Mouse (Mus musculus): Measurements from ENCODE around the gene Gpr162. TPM values are rescaled to one million over a fixed set of nuclear protein-coding genes. Genes with fewer than 3 reads are reported as not detected.

The Gpr162 gene
- polyA plus RNA-seq, 1 experiment = 52.6 TPM

DNA sequence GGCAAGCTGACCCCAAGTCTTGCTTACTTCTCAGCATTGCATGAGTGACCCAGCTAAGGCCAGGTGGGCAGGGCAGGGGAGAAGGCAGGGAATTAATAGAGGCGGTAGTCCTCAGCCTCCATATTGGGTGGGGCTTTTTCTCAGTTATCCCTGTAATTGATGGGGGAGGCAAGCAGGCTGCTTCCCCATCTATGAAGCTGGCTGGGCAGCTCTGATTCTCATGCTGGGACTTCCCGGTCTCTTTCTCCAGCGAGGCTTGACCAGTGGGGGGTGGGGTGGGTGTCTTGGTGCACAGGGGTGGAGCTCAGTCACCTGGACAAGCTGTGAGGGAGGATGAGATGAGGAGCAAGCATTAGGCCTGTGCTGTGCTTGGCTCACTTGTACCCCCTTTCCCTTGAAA lies 2.0 kb downstream of the Gpr162 start:
- Histone ChIP-seq H3K4me3 (ENCODE audit: insufficient read depth, low read length) (peak overlapping the region; percentile 92; the same call in 1 of the 2 replicates), H3K27ac (ENCODE audit: insufficient read depth, low read depth, low read length) (peak overlapping the region; percentile 21; the same call in 1 of the 2 replicates), H3K4me1 (ENCODE audit: control insufficient read depth, insufficient read depth, low read length) (peaks cover 22% of the 10 kb centered on the region)
- TF ChIP-seq POLR2A (IDR thresholded peaks at IDR 0.05; ENCODE audit: borderline replicate concordance, low read depth, low read length) (no peak), CTCF (IDR thresholded peaks at IDR 0.05; ENCODE audit: low read depth, low read length) (no peak)

DNA sequence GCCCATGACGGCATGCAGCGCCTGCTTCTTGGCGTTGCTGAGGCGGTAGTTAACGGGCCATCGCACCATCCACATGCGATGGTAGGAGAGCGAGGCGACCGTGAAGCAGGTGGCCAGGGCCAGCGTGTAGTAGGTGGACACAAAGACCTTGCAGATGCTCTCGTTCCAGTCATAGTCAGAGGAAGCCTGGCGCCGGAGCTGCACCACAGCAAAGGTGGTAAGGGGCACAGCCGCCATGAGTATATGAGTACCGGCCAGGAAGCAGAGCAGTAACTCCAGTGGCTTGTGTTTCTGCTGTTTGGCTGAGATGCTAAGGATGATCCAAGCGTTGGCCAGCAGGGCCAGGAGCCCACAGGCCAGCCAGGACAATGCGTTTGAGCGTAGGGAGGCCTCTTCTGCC lies 2.5 kb downstream of the Gpr162 start:
- no peak overlapping the region for H3K27ac ChIP-seq (ENCODE audit: insufficient read depth, low read depth, low read length)
- H3K4me1 ChIP-seq (ENCODE audit: control insufficient read depth, insufficient read depth, low read length) = peaks cover 27% of the 10 kb centered on the region
- no peak for TF ChIP-seq CTCF (IDR thresholded peaks at IDR 0.05; ENCODE audit: low read depth, low read length)
- TF ChIP-seq POLR2A (IDR thresholded peaks at IDR 0.05; ENCODE audit: borderline replicate concordance, low read depth, low read length) = no peak
- no peak overlapping the region for H3K4me3 ChIP-seq (ENCODE audit: insufficient read depth, low read length)

DNA sequence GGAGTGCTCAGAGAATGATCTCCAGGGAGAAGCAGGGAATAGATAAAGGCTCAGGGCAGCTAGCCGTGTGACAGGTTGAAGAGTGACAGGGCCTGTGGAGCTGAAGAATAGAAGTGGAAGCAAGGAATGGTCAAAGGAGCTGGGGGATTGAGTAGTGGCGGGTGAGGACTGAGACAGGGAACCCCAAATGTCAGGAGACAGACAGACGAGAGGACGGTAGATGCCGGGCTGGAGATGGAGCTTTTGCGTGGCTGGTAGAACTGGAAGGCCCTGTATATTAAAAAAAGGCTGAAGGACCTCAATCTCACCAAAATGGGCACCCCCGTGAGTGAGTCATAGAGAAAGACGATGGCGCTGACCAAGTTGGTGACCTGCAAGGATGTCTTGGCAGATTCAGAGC lies 3.3 kb downstream of the Gpr162 start:
- TF ChIP-seq CTCF (IDR thresholded peaks at IDR 0.05; ENCODE audit: low read depth, low read length) (no peak), POLR2A (IDR thresholded peaks at IDR 0.05; ENCODE audit: borderline replicate concordance, low read depth, low read length) (no peak)
- H3K4me1 ChIP-seq (ENCODE audit: control insufficient read depth, insufficient read depth, low read length) = peaks cover 29% of the 10 kb centered on the region
- H3K4me3 ChIP-seq (ENCODE audit: insufficient read depth, low read length) = no peak overlapping the region
- H3K27ac ChIP-seq (ENCODE audit: insufficient read depth, low read depth, low read length) = no peak overlapping the region

DNA sequence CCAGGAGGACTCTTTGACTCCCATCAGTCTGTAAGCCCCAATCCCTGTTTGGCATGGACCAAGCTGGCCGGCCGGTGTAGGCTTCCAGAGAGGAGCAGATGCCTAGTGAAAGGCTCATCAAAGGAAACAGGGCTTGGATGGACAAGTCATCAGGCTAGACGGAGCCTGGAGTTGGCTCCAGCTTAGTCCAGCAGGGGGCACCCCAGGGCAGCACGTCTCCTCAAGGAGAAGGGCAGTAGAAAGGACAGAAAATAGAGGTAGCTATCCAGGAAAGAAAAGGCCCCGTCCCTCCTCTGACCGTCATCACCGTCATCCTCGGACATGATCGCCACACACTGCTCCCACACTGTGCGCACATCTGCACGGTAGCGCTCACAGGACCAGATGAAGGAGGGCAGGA lies 4.1 kb downstream of the Gpr162 start:
- H3K4me1 ChIP-seq (ENCODE audit: control insufficient read depth, insufficient read depth, low read length) = peaks cover 26% of the 10 kb centered on the region
- no peak for TF ChIP-seq POLR2A (IDR thresholded peaks at IDR 0.05; ENCODE audit: borderline replicate concordance, low read depth, low read length)
- peak; percentile 88 for TF ChIP-seq CTCF (IDR thresholded peaks at IDR 0.05; ENCODE audit: low read depth, low read length)
- no peak overlapping the region for H3K4me3 ChIP-seq (ENCODE audit: insufficient read depth, low read length)
- no peak overlapping the region for H3K27ac ChIP-seq (ENCODE audit: insufficient read depth, low read depth, low read length)

DNA sequence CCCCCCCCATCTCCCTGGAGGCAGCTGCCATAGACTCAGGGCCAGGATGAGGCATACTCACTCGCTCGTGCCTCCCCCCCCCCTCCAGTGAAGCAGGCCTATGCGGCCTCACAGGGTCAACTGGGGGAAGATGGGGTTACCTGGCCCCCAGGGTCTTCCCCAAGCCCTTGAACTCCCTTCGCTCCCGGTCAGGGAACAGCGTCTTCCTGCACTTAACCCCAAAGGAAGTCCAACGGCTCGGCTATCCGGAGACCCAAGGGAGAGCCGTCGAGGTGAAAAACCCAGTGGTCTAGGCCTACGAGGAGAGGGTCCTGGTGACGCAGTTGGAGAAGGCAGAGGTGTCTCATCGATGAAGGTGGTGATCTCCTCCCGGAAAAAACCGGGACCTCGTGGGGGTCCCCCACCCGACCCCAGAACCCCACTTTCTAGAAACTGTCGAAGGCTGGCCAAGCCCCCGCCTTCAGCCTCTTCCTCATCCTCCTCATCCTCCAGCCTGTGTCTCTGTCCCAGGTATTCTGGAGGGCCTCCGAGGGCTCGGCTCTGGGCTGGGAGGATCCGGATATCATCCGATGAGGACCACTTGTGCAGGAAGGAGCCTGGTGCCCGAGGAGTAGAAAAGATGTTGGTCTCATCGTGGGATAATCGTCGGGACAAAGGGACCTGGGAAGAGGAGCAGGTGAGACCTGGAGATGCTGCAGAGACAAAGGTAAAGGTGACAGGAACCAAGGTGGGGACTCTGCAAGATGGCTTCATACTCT lies 5.0 kb downstream of the Gpr162 start:
- no peak overlapping the region for H3K27ac ChIP-seq (ENCODE audit: insufficient read depth, low read depth, low read length)
- peaks cover 24% of the 10 kb centered on the region for H3K4me1 ChIP-seq (ENCODE audit: control insufficient read depth, insufficient read depth, low read length)
- TF ChIP-seq CTCF (IDR thresholded peaks at IDR 0.05; ENCODE audit: low read depth, low read length) (no peak), POLR2A (IDR thresholded peaks at IDR 0.05; ENCODE audit: borderline replicate concordance, low read depth, low read length) (no peak)
- no peak overlapping the region for H3K4me3 ChIP-seq (ENCODE audit: insufficient read depth, low read length)

DNA sequence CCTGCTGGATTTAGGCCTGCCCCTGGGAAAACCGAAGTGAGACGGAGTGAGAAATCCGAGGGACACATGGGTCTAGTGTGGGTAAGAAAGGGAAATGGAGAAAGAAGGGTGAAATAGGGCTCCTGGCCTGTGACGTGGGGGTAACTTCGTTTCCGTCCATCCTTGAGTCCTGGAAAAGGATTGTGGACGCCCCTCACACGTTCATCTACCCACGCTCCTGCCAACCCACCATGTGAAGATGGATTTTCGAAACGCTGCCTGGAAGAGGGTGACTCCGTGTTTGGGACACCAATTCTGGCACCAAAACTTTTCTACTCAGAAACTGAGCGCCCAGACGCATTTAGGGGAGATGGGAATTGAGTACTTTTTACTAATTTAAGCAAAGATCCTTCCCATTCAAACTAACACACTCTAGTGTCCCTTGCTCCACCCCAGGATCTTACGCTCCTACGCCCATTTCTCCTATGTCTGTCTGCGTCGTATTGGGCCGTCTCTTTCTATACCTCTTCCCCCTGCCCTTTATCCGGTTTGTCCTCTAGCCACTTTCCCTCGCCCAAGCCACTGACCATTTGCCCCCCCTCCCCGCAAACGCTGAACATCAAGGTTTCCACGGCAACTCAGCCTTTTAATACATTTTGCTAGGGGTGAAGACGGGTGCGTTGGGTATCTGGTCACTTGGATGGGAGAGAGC lies 5.8 kb downstream of the Gpr162 start:
- TF ChIP-seq CTCF (IDR thresholded peaks at IDR 0.05; ENCODE audit: low read depth, low read length) = no peak
- no peak for TF ChIP-seq POLR2A (IDR thresholded peaks at IDR 0.05; ENCODE audit: borderline replicate concordance, low read depth, low read length)
- peak overlapping the region; percentile 73 for H3K4me3 ChIP-seq (ENCODE audit: insufficient read depth, low read length)
- H3K4me1 ChIP-seq (ENCODE audit: control insufficient read depth, insufficient read depth, low read length) = peaks cover 24% of the 10 kb centered on the region
- H3K27ac ChIP-seq (ENCODE audit: insufficient read depth, low read depth, low read length) = no peak overlapping the region

DNA sequence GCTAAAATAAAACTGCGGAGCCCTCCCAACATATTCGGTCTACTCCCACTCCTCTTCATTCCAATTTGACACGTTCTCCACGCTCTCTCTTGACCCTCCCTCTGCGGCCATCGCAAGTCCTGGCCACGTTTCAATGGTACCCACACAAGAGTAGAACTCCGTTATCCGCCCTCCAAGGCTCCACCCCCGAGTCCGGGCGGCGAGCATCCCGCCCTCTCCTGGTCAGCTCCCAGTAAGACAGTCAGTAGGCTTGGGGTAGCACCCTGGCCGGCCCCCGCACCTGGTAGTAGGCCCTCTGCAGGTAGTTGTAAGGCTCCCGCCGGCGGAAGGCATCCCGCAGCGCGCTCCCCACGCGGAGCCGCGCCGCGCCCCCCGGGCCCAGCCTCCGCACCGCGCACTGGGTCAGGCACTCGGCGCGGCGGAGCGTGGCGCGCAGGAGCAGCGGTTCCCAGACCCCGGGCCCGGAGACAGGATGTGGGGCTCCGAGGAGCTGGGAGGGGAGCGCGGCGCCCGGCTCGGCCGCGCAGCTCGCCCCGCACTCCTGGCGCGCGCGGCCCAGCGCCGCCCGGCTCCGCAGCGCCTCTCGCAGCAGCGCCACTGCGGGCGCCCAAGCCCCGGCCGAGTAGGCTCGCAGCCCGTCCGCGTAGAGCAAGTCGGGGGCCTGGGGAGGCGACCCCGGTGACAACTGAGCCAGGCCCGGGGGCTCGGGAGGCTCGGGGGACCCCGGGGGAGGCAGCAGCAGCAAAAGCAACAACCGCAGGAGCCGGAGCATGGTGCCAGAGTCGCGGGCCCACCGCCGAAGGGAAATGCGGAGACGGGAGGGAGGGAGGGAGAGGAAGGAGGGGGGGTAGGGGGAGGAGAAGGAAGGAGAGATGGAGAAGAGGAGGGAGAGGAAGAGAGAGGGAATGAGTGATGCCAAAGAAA lies 6.6 kb downstream of the Gpr162 start, which contains the start of gene P3h3:
Gene P3h3, minus strand, starts transcription at position 837 of the 924 bp plus-strand sequence.
- Histone ChIP-seq H3K27ac (ENCODE audit: insufficient read depth, low read depth, low read length) (0 out of 2 replicates have a peak within 1 kb of the TSS, but pooled peaks have one; percentile 19), H3K4me3 (ENCODE audit: insufficient read depth, low read length) (peak within 1 kb of the TSS; percentile 73), H3K4me1 (ENCODE audit: control insufficient read depth, insufficient read depth, low read length) (peaks cover 21% of the 10 kb centered on the region)
- TF ChIP-seq CTCF (IDR thresholded peaks at IDR 0.05; ENCODE audit: low read depth, low read length) (peak; percentile 41; the same call in 1 of the 2 replicates), POLR2A (IDR thresholded peaks at IDR 0.05; ENCODE audit: borderline replicate concordance, low read depth, low read length) (no peak)

DNA sequence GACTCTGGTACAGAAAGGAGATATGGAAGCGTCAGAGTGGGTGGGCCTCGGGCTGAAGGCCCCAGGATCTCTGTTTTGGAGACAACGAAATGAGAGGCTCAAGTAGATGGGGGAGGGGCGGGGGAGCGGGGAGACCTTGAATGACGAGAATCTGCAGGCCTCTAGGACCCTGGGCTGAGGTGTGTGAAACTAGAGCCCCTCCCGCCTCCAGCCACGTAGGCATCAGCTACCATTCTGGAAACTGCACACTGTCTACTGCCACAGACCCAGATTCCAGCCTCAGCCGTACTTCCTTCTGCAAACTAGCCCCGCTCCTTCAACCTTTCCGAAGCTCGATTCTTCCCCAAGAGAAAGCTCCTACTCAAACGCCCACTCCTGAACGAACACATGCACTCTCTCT lies 7.5 kb downstream of the Gpr162 start:
- Histone ChIP-seq H3K4me3 (ENCODE audit: insufficient read depth, low read length) (peak overlapping the region; percentile 73), H3K27ac (ENCODE audit: insufficient read depth, low read depth, low read length) (no peak overlapping the region), H3K4me1 (ENCODE audit: control insufficient read depth, insufficient read depth, low read length) (peaks cover 17% of the 10 kb centered on the region)
- TF ChIP-seq CTCF (IDR thresholded peaks at IDR 0.05; ENCODE audit: low read depth, low read length) (no peak), POLR2A (IDR thresholded peaks at IDR 0.05; ENCODE audit: borderline replicate concordance, low read depth, low read length) (no peak)

DNA sequence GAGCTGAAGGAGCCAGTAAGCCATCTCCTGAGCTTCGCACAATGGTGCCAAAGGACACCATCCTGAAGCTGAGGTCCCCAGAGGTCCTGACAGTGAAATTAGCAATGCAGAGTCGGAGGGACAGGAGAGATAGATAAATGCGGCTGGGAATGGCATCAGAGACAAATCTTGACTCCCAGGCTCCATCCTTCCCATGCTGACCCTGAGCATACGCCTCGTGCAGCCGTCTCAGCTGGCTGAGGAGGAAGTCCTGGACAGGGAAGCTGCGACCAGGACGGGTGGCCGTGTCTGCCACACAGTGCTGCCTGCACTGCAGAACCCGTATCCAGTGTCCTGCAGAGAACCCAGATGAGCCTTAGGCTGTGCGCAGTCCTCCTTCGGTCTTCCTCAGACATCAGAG lies 9.1 kb downstream of the Gpr162 start:
- Histone ChIP-seq H3K4me3 (ENCODE audit: insufficient read depth, low read length) (no peak overlapping the region), H3K4me1 (ENCODE audit: control insufficient read depth, insufficient read depth, low read length) (peaks cover 18% of the 10 kb centered on the region), H3K27ac (ENCODE audit: insufficient read depth, low read depth, low read length) (0 out of 2 replicates have a peak overlapping the region, but pooled peaks have one; percentile 6)
- TF ChIP-seq POLR2A (IDR thresholded peaks at IDR 0.05; ENCODE audit: borderline replicate concordance, low read depth, low read length) (no peak), CTCF (IDR thresholded peaks at IDR 0.05; ENCODE audit: low read depth, low read length) (no peak)
